Mouse (Mus musculus): ENCODE data around the gene Pdia4.
"Not testable (repeated sequence)": the region's sequence is repeated elsewhere in the genome, so short reads cannot be mapped to it uniquely, and the experiment has no call there.

The Pdia4 gene

DNA sequence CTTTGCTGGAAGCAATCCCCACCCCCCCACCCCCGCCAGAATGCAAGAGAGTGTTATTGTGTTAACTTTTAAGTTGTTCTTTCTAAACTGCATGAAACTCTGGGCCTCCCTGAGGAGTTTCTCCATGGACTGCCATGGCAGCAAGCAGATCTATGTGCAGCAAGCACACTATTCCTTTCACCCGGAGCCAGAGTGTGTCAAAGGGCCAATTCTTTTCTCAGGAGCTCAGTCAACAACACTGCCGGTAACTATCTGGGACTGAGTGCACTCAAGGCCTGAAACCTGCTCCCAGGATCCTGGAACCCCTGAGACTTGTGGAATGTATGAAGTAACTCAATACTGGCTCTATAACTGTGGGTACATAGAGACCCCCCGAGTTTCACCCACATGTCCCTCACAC, 4.2 kb downstream of the Pdia4 start:
- DNase-seq: no peak

- DNase-seq: no peak
These were observed 4.7 kb downstream of the Pdia4 start for GRCm38 (mm10) chr6:47808545-47808944.

GRCm38 (mm10) chr6:47807419-47807818, 5.8 kb downstream of the Pdia4 start:
- no peak for DNase-seq

- DNase-seq: no peak
These were observed 7.7 kb downstream of the Pdia4 start for GRCm38 (mm10) chr6:47805520-47805919.

DNA sequence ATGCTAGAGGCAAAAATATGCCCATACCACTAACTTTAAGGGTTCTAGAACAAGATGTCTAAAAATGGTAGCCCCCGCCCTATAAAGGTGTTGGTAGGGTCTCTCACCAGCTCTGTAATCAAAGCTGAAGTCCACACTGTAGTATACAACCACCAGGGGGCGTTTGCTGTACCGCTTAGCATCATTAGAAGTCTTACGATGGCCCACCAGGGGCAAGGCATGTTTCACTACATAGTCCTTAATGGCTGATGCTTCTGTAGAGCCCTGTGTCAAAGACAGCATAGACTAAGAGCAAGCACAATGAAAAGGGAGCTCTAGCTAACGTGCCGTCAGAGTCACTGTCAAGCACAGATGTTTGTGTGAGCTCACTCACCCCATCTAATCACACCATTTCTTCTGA, 14.2 kb downstream of the Pdia4 start:
- DNase-seq: peak; percentile 74

DNA sequence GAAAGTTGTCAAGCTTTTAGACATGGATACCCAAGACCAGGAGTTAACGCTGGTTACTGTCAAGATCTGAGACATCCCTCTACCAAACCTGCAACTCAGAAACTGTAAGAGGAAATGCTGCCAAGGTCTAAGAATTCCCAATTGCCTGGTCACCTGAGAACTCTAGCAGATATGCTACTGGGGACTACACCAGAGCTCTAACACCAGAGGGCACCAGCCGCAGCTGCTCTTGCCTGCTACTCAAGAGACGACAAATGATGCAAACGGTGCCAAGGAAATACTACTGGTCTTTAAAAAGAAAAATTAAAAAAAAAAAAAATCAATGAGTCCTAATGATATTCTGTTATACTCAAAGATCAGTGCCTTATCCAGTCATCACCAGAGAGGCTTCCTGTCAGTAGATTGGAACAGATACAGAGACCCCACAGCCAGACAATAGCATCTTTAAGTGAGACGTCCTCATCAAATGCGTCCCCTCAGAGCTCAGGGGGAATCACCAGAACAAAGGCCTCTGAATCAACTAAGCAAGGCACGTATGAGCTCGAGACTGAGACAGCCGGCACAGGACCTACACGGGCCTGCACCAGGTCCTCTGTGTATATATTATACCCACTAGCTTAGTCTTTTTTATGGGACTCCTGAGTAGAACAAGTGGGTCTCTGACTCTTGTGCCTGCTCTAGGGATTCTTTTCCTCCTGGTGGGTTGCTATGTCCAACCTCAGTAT, 19.0 kb downstream of the Pdia4 start:
- DNase-seq: peak; percentile 67

- no peak for DNase-seq
These were observed 19.9 kb downstream of the Pdia4 start for GRCm38 (mm10) chr6:47793284-47793683.

DNA sequence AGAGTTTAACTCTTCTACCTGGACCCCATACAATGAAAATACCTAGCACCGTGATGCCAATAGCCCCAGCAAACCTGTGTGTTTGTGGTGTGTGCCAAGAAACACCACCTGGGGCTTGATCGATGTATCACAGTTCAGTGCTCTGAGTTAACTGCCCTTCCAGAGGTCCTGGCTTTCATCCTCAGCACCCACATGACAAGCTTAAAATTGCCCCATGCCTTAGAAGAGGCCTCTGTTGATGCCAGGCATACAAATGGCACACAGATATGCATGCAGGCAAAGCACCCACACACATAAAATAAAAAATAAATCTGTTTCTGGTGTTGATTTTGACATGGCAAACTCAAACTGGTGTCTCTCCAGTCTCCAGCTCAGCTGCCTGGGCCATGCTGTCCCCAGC, 20.7 kb downstream of the Pdia4 start:
- DNase-seq: no peak

DNA sequence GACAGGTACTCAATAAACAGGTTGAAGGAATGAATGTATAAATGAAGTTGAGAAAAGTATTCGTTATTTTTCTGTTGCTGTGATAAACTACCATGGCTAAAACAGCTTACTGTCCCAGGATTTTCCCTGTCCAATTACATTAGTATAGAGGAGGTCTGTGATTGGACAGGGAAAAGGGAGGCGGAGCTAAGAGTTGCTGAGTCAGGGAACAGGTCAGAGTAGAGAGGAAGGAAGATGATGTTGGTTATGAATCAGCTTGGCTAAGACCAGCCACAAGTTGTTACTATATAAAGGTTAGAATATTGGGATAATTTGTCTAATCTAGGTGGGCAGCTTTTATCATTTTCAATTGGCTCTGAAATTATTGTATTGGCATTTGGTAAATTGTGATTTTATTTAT, 22.5 kb downstream of the Pdia4 start:
- DNase-seq: peak; percentile 59

DNA sequence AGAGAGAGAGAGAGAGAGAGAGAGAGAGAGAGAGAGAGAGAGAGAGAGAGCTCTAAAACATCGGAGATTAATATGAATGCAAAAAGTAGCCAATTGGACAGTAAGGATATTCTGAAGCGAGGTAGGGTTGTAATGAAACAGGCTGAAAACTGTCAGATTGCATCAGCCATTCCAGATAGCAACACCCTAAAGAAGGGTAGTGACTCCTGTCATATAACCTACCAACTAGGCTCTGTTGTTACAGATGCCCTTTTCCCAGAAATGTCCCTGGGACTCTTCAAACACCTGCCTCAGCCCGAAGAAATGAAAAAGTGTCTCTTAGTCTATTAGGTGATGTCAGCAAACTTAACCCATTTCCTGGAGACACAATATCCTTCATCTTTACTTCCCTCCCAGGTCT, 24.4 kb downstream of the Pdia4 start:
- DNase-seq: no peak

- peak; percentile 93 for DNase-seq
These were observed 25.1 kb downstream of the Pdia4 start for GRCm38 (mm10) chr6:47787941-47788736.

DNA sequence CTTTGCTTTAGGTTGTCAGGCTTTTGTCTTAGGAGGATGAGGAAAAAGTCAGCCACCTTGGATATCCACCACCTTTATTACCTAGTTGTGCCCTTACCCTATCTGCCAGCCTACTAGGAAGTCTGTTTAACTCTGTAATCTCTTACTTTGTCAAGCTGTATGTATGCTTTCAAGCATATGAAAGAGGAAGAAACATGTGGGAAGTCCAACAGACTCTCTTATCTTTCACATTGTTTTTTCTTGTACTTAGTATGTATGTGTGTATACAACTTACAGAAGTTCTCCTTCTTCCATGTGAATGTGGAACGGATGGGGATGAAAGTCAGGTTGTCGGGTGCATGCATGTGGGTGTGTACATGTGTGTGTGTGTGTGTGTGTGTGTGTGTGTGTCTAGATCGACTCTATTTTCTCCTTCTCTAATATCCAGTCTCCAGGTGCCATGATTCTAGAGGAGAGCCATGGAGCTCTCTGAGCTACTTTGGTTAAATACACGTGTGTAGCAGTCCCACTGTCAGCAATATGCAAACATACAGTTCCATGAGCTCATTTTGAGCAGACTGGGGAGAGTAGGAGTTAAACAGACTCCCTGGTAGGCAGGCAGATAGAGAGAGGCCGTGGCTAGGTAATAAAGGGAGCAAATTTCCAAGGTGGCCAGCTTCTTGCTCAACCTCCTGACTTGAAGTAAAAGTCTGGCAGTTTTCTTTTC, 28.4 kb downstream of the Pdia4 start:
- no peak for DNase-seq

- DNase-seq: peak; percentile 87
These were observed 31.9 kb downstream of the Pdia4 start for GRCm38 (mm10) chr6:47781091-47781968.

DNA sequence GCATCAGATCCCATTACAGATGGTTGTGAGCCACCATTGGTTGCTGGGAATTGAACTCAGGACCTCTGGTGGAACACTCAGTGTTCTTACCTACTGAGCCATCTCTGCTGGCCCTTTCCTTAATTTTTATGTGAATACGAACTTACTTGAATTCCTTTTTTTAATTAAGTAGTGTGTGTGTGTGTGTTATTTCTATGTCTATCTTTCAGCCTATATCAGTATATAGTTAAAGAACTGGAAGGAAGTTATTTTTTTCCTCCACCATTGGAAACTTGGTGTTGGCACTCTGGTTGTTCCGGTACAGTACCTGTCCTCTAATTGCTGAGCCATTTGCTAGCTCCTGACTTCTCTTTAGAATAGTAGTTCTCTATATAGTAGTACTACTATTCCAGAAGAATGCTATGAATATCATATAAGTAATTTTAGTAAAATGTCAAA, 32.6 kb downstream of the Pdia4 start:
- peak; percentile 56 for DNase-seq

DNA sequence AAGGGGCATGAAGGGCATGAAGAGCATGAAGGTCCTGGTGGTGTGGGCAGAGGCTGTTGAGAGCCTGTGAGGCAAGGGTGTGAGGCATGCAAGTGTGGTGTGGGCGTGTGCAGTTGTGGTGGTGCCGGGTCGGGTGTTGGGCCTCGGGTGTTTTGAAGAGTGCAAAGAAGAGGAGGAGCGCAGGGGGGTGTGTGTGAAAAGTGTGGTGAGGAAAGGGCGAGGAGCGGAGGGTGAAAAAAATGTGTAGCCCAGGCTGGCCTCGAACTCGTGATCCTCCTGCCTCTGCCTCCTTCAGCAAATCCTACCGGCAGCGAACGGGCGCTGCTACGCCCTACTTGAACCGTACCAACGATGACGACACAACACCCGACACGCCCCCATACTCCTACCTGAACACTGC, 41.5 kb downstream of the Pdia4 start:
- peak; percentile 20 for DNase-seq

GRCm38 (mm10) chr6:47771113-47771512, 42.1 kb downstream of the Pdia4 start:
- peak; percentile 6 for DNase-seq

GRCm38 (mm10) chr6:47769861-47770260, 43.4 kb downstream of the Pdia4 start:
- DNase-seq: peak; percentile 40

DNA sequence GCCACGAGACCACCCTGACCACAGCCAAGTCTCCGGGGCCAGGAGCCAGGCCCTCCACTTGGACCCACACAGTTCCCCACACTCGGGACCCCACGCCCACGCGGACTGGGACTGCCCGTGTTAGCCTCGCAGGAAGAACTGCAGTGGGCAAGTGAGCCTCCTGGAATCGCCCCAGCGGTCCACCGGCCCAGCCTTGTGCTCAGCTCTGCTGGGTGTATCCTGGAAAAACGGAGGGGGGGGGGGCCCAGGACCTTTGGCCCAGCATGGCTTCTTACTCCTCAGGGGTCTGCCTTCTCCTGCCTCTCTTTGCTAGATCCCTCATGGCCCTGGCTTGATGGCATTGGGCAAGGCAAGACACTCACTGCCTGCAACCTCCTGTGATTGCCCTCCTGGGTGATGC, 44.7 kb downstream of the Pdia4 start:
- not testable (repeated sequence) for DNase-seq

DNA sequence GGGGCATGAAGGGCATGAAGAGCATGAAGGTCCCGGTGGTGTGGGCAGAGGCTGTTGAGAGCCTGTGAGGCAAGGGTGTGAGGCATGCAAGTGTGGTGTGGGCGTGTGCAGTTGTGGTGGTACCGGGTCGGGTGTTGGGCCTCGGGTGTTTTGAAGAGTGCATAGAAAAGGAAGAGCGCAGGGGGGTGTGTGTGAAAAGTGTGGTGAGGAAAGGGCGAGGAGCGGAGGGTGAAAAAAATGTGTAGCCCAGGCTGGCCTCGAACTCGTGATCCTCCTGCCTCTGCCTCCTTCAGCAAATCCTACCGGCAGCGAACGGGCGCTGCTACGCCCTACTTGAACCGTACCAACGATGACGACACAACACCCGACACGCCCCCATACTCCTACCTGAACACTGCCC, 45.9 kb downstream of the Pdia4 start:
- not testable (repeated sequence) for DNase-seq

- peak; percentile 17 for DNase-seq
These were observed 50.5 kb downstream of the Pdia4 start for GRCm38 (mm10) chr6:47762686-47763085.

DNA sequence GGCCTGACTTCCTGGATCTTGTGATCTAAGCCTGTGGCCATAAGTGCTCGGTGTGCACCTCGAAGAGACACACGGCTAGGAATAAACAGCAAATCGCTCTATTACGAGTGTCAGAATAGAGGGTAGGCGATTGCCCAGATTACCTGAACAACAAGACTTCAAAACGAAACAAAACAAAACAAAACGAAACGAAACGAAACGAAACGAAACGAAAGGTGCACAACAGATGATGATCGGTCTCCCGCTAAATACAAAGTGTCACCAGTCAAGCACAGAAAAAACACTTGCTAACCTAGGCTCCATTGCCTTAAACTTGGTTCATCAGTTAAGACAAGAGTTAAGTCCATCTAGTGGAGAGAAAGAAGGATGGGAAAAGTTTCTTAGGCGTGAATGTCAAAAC, 53.8 kb downstream of the Pdia4 start:
- peak; percentile 11 for DNase-seq

DNA sequence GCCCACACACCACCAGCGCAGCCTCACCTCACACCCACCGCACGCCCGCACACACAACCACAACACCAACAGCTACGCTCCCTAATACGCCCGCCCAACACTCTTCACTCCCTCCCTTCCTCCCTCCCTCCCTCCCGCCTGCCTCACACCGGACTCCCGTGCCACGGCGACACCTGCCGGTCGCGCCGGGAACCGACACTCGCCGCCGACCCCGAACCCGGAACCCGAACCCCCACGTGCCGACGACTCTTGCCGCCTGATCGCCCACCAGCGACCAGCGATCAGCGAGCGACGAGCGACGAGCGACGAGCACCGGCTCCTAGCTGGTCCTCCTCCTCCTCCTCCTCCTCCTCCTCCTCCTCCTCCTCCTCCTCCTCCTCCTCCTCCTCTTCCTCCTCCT, 55.4 kb downstream of the Pdia4 start:
- DNase-seq: peak; percentile 93

- not testable (repeated sequence) for DNase-seq
These were observed 55.8 kb downstream of the Pdia4 start for GRCm38 (mm10) chr6:47757429-47757828.

All from kidney, adult 9 months (tissue).